Mouse (Mus musculus): Measurements from ENCODE around the gene Flvcr2. TPM values are rescaled to one million over a fixed set of nuclear protein-coding genes. Genes with fewer than 3 reads are reported as not detected.

Flvcr2 gene
- polyA plus RNA-seq, 1 experiment from 2014 or later: 2.1 TPM

DNA sequence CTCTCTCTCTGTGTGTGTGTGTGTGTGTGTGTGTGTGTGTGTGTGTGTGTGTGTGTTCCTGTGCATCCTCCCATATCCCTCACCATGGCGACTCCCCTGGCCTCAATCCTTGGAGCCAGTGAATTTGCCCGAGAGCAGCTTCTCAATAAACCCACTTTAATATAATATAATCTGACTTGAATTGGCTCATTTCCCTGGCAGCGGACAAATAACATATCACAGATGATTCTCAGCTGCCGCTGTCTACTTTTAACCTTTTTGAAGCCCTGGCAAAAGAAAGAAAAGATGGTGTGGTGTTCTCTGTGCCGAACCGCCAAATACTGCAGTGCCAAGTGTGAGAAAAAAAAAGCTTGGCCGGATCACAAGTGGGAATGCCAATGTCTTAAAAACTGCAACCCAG lies 18.2 kb upstream of the Flvcr2 start:
- WGBS: 58% methylated on average over 7 of the region's 7 CpGs
- no peaks in the 10 kb centered on the region for H3K27me3 ChIP-seq (ENCODE audit: control insufficient read depth, insufficient read depth, low read length)
- no peak overlapping the region for H3K27ac ChIP-seq (ENCODE audit: low read length)

DNA sequence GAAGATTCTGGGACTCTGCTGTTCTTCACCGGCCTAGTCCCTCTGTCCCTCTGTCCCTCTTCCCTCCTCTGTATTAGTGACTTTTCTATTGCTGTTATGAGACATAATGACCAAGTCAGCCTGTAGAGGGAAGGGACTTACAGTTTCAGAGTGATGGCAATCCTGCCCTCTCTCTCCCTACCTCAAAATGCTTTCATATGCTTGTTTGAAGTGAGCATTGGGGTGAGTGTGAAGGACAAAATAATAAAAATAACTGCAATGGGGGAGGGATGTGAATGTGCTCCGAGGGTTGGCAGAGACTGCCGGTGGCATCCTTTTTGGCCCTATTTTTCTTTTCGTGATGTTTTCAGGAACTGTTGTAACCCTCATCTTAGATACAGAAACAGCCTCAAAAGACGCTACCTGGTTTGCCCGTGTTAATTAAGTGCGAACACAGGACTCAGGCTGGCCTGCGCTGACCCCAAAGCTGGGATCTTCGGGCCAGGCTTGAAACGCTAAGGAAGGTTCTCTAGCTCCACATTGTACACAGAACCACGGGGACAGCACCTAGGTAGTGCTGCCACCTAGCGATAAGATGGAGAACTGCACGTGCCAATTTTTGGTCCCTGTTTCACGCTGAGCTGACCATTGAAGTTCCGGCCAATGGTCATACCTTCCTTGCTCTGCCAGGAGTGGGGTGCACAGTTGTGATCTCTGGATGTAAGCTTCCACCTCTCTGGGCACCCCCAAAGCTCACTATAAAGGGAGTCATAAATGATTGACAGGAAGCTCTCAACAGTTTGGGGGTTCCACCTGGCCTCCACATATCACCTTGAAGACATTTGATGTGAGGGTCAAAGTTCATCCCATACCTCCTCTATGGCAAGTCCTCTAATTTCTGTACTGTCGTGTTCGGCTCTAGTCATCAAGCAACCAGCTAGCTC lies 17.1 kb upstream of the Flvcr2 start:
- H3K4me2 ChIP-seq (ENCODE audit: low read depth, low read length): no peak overlapping the region
- 38% methylated on average over 17 of the region's 17 CpGs for WGBS
- H3K4me3 ChIP-seq (replicated peaks; ENCODE audit: low read length): no peak overlapping the region
- no peaks in the 10 kb centered on the region for H3K27me3 ChIP-seq (ENCODE audit: control insufficient read depth, insufficient read depth, low read length)
- H3K4me1 ChIP-seq (ENCODE audit: control insufficient read depth, insufficient read depth, low read length): peaks cover 3% of the 10 kb centered on the region; the same call in 1 of the 2 replicates
- H3K36me3 ChIP-seq (ENCODE audit: control insufficient read depth, insufficient read depth, low read length): no peaks in the 10 kb centered on the region
- H3K9ac ChIP-seq (ENCODE audit: low read length): no peak overlapping the region
- H3K9me3 ChIP-seq (replicated peaks; ENCODE audit: control insufficient read depth, low read length): no peaks in the 10 kb centered on the region
- peak; percentile 37; the same call in 1 of the 2 replicates for ATAC-seq (ENCODE audit: insufficient read depth, low FRiP score)
- H3K27ac ChIP-seq (ENCODE audit: low read length): no peak overlapping the region

More for the DNA sequence above, 18.2 kb upstream of the Flvcr2 start:
- Histone ChIP-seq H3K9me3 (replicated peaks; ENCODE audit: control insufficient read depth, low read length) (no peaks in the 10 kb centered on the region), H3K4me3 (replicated peaks; ENCODE audit: low read length) (no peak overlapping the region), H3K4me1 (ENCODE audit: control insufficient read depth, insufficient read depth, low read length) (peaks cover 3% of the 10 kb centered on the region; the same call in 1 of the 2 replicates), H3K9ac (ENCODE audit: low read length) (no peak overlapping the region), H3K36me3 (ENCODE audit: control insufficient read depth, insufficient read depth, low read length) (no peaks in the 10 kb centered on the region), H3K4me2 (ENCODE audit: low read depth, low read length) (no peak overlapping the region)
- no peak for ATAC-seq (ENCODE audit: insufficient read depth, low FRiP score)

DNA sequence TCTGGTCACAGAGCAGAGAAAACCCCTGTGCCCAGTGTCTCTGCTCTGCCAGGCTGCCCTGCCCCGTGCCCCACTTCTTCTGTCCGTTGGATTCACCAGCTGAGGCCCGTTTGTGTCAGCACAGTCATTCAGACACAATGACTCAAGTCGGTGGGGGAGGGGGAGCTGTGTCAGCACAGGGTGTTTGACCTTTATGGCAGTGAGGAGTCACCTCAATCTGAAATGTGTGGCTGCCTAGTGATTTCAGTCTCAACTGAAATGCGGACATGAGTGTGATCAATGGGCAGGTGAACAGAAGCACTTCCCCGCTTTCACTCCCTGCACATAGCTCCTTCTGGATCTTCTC lies 16.4 kb upstream of the Flvcr2 start:
- H3K27ac ChIP-seq (ENCODE audit: low read length): no peak overlapping the region

DNA sequence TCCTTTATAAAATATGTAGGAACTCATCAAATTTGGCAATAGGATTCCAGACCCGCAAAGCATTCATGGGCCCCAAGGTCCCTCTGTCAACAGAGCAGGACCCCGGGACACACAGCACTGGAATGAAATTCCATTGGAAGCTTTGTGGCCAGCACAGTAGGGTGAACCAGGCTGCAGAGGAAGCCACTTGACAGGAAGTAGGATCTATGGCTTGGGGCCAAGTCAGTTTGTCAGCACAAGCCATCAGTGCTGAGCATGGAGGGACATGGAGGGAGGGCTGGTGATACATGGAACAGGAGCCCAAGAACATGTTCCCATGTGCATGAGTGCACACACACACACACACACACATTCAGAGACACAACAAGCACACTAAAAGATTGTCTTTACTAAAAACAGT lies 10.1 kb upstream of the Flvcr2 start:
- Histone ChIP-seq H3K27me3 (ENCODE audit: control insufficient read depth, insufficient read depth, low read length) (no peaks in the 10 kb centered on the region), H3K4me3 (replicated peaks; ENCODE audit: low read length) (no peak overlapping the region), H3K9ac (ENCODE audit: low read length) (no peak overlapping the region), H3K4me2 (ENCODE audit: low read depth, low read length) (no peak overlapping the region), H3K27ac (ENCODE audit: low read length) (no peak overlapping the region), H3K9me3 (replicated peaks; ENCODE audit: control insufficient read depth, low read length) (no peaks in the 10 kb centered on the region), H3K4me1 (ENCODE audit: control insufficient read depth, insufficient read depth, low read length) (no peaks in the 10 kb centered on the region), H3K36me3 (ENCODE audit: control insufficient read depth, insufficient read depth, low read length) (no peaks in the 10 kb centered on the region)
- no peak for ATAC-seq (ENCODE audit: insufficient read depth, low FRiP score)
- WGBS: 70% methylated on average over 2 of the region's 2 CpGs

More for the DNA sequence above, 16.4 kb upstream of the Flvcr2 start:
- H3K4me1 ChIP-seq (ENCODE audit: control insufficient read depth, insufficient read depth, low read length): peaks cover 3% of the 10 kb centered on the region; the same call in 1 of the 2 replicates
- no peaks in the 10 kb centered on the region for H3K27me3 ChIP-seq (ENCODE audit: control insufficient read depth, insufficient read depth, low read length)
- H3K4me3 ChIP-seq (replicated peaks; ENCODE audit: low read length): no peak overlapping the region
- no peak for ATAC-seq (ENCODE audit: insufficient read depth, low FRiP score)
- no peak overlapping the region for H3K9ac ChIP-seq (ENCODE audit: low read length)
- WGBS: 64% methylated on average over 6 of the region's 6 CpGs
- H3K9me3 ChIP-seq (replicated peaks; ENCODE audit: control insufficient read depth, low read length): no peaks in the 10 kb centered on the region
- H3K36me3 ChIP-seq (ENCODE audit: control insufficient read depth, insufficient read depth, low read length): no peaks in the 10 kb centered on the region
- H3K4me2 ChIP-seq (ENCODE audit: low read depth, low read length): no peak overlapping the region

DNA sequence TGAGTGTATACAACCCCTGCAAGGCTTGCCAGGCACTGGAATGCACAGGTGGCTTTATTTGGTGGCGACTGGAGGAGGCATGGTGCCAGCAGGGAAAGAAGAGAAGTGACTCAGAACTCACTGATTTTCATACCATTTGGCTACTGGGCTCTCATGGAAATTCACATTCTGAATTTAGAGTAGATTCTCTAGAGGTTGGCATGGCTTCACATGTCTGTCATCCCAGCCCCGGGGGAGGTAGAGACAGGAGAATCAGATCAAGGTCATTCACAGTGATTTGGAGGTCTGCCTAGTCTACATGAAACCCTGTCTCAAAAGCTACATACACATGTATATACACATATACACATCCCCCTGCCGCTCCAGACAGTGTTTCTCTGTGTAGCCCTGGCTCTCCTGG lies 9.4 kb upstream of the Flvcr2 start:
- Histone ChIP-seq H3K4me1 (ENCODE audit: control insufficient read depth, insufficient read depth, low read length) (no peaks in the 10 kb centered on the region), H3K9me3 (replicated peaks; ENCODE audit: control insufficient read depth, low read length) (no peaks in the 10 kb centered on the region), H3K27me3 (ENCODE audit: control insufficient read depth, insufficient read depth, low read length) (no peaks in the 10 kb centered on the region), H3K4me2 (ENCODE audit: low read depth, low read length) (no peak overlapping the region), H3K4me3 (replicated peaks; ENCODE audit: low read length) (no peak overlapping the region), H3K9ac (ENCODE audit: low read length) (no peak overlapping the region), H3K27ac (ENCODE audit: low read length) (no peak overlapping the region), H3K36me3 (ENCODE audit: control insufficient read depth, insufficient read depth, low read length) (no peaks in the 10 kb centered on the region)
- no peak for ATAC-seq (ENCODE audit: insufficient read depth, low FRiP score)
- 85% methylated on average over 3 of the region's 3 CpGs for WGBS

DNA sequence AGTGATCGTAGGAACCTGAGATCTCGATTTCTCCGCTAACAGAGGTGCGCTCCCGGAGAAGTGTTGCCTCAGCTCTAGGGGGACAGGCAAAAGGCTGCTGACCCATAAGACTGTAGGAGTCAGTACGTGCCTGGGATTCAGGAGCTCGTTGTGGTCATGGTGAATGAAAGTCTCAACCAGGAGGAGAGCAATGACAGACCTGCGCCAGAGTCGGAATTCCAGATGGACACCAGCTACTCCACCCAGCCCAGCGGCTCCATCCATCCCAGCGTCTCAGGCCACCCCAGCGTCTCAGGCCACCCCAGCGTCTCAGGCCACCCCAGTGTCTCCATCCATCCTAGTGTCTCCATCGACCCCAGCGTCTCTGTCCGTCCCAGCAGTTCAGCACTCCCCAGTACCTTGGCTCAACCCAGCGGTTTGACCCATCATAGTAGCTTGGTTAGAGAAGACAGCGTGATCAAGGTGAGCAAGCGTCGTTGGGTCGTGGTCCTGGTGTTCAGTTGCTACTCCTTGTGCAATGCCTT lies 419 bp downstream of the Flvcr2 start:
- no peaks in the 10 kb centered on the region for H3K4me1 ChIP-seq (ENCODE audit: control insufficient read depth, insufficient read depth, low read length)
- no peaks in the 10 kb centered on the region for H3K9me3 ChIP-seq (replicated peaks; ENCODE audit: control insufficient read depth, low read length)
- no peaks in the 10 kb centered on the region for H3K36me3 ChIP-seq (ENCODE audit: control insufficient read depth, insufficient read depth, low read length)
- ATAC-seq (ENCODE audit: insufficient read depth, low FRiP score): peak; percentile 47; the same call in 1 of the 2 replicates
- 0 out of 2 replicates have a peak, but pooled peaks cover 4% of the 10 kb centered on the region for H3K27me3 ChIP-seq (ENCODE audit: control insufficient read depth, insufficient read depth, low read length)
- H3K9ac ChIP-seq (ENCODE audit: low read length): peak overlapping the region; percentile 71
- H3K4me3 ChIP-seq (replicated peaks; ENCODE audit: low read length): peak overlapping the region; percentile 56
- 21% methylated on average over 21 of the region's 21 CpGs for WGBS
- H3K27ac ChIP-seq (ENCODE audit: low read length): no peak overlapping the region
- peak overlapping the region; percentile 98 for H3K4me2 ChIP-seq (ENCODE audit: low read depth, low read length)

DNA sequence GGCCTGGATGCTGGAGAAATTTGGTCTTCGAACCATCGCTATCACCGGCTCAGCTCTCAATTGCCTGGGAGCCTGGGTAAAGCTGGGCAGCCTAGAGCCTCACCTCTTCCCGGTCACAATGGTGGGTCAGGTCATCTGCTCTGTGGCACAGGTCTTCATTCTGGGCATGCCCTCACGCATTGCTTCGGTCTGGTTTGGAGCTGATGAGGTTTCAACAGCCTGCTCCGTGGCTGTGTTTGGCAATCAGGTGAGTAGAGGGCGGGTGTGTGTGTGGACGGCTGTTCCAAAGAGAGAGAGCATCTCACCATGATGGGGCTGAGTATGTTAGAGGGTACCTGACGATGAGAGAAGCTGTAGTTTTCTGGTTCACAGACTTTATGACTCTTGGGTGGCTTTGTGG lies 1.0 kb downstream of the Flvcr2 start:
- no peaks in the 10 kb centered on the region for H3K9me3 ChIP-seq (replicated peaks; ENCODE audit: control insufficient read depth, low read length)
- H3K4me1 ChIP-seq (ENCODE audit: control insufficient read depth, insufficient read depth, low read length): no peaks in the 10 kb centered on the region
- no peak overlapping the region for H3K4me2 ChIP-seq (ENCODE audit: low read depth, low read length)
- 82% methylated on average over 10 of the region's 10 CpGs for WGBS
- H3K9ac ChIP-seq (ENCODE audit: low read length): no peak overlapping the region
- no peak overlapping the region for H3K27ac ChIP-seq (ENCODE audit: low read length)
- H3K36me3 ChIP-seq (ENCODE audit: control insufficient read depth, insufficient read depth, low read length): no peaks in the 10 kb centered on the region
- no peak overlapping the region for H3K4me3 ChIP-seq (replicated peaks; ENCODE audit: low read length)
- H3K27me3 ChIP-seq (ENCODE audit: control insufficient read depth, insufficient read depth, low read length): 0 out of 2 replicates have a peak, but pooled peaks cover 4% of the 10 kb centered on the region
- no peak for ATAC-seq (ENCODE audit: insufficient read depth, low FRiP score)

DNA sequence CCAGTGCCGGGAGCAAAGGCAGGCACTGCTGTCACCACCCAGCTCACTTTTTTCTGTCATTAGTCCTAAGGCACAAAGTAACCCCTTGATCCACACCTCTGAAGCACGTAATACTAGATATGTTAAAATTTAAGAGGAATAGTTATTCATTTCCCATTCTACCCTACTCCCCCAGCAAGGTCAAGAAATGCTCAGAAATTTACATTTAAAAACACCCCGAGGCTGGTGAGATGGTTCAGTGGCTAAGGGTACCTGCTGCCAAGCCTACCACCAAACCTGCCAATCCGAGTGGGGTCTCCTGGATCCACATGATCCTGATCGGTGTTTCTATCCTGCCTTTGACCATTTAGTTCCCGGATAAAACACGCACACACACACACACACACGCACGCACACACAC lies 3.5 kb downstream of the Flvcr2 start:
- Histone ChIP-seq H3K4me1 (ENCODE audit: control insufficient read depth, insufficient read depth, low read length) (no peaks in the 10 kb centered on the region), H3K27me3 (ENCODE audit: control insufficient read depth, insufficient read depth, low read length) (0 out of 2 replicates have a peak, but pooled peaks cover 4% of the 10 kb centered on the region), H3K9ac (ENCODE audit: low read length) (no peak overlapping the region), H3K9me3 (replicated peaks; ENCODE audit: control insufficient read depth, low read length) (no peaks in the 10 kb centered on the region), H3K4me3 (replicated peaks; ENCODE audit: low read length) (no peak overlapping the region), H3K36me3 (ENCODE audit: control insufficient read depth, insufficient read depth, low read length) (no peaks in the 10 kb centered on the region), H3K27ac (ENCODE audit: low read length) (no peak overlapping the region), H3K4me2 (ENCODE audit: low read depth, low read length) (no peak overlapping the region)
- no peak for ATAC-seq (ENCODE audit: insufficient read depth, low FRiP score)
- WGBS: 89% methylated on average over 9 of the region's 9 CpGs

DNA sequence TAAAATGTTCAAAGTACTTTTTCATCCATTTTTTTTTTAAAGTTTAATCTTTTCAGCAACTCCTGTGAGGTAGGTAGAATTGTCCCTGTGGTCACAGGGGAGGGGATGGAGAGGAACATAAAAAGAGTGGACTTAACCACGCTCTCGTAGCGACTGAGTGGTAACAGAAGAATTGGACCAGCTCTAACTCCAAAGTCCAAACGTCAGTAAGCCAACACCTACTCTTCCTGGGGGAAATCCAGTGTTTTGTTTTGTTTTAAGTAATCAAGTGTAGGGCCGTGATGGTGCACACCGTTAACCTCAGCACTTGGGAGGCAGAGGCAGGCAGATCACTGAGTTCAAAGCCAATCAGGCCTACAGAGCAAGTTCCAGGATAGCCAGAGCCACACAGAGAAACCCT lies 5.8 kb downstream of the Flvcr2 start:
- Histone ChIP-seq H3K4me2 (ENCODE audit: low read depth, low read length) (no peak overlapping the region), H3K27me3 (ENCODE audit: control insufficient read depth, insufficient read depth, low read length) (0 out of 2 replicates have a peak, but pooled peaks cover 3% of the 10 kb centered on the region), H3K4me3 (replicated peaks; ENCODE audit: low read length) (no peak overlapping the region), H3K36me3 (ENCODE audit: control insufficient read depth, insufficient read depth, low read length) (no peaks in the 10 kb centered on the region), H3K27ac (ENCODE audit: low read length) (no peak overlapping the region), H3K9ac (ENCODE audit: low read length) (no peak overlapping the region), H3K4me1 (ENCODE audit: control insufficient read depth, insufficient read depth, low read length) (no peaks in the 10 kb centered on the region), H3K9me3 (replicated peaks; ENCODE audit: control insufficient read depth, low read length) (no peaks in the 10 kb centered on the region)
- ATAC-seq (ENCODE audit: insufficient read depth, low FRiP score): no peak
- WGBS: 79% methylated on average over 6 of the region's 6 CpGs
